ENCODE assay signal across 8 mouse cellular contexts in genomic region chr15:98662567-98663545, GRCm38 (mm10). TPM values are rescaled to one million over a fixed set of nuclear protein-coding genes. Genes with fewer than 3 reads are reported as not detected.
DNase-seq lines count a peak whose midpoint lies in the region; ATAC-seq and TF ChIP-seq lines count a peak whose summit lies in the region.

Gene Ddx23 (minus strand): TSS chr15:98662894.

- H3K4me3 ChIP-seq in bone marrow macrophage, adult 2 months (ENCODE audit: insufficient read depth, low read length), result peak within 1 kb of the TSS; percentile 88
- peak within 1 kb of the TSS; percentile 77 for H3K4me3 ChIP-seq in embryonic fibroblast, embryonic 13.5 days (ENCODE audit: insufficient read depth, low read length)
- H3K4me3 ChIP-seq in kidney, embryonic 14.5 days (ENCODE audit: low read length), result peak within 1 kb of the TSS; percentile 69
- H3K4me3 ChIP-seq in limb, embryonic 15.5 days, result peak within 1 kb of the TSS; percentile 89

- H3K27ac ChIP-seq in bone marrow macrophage, adult 2 months (ENCODE audit: insufficient read depth, low read depth, low read length), result peak within 1 kb of the TSS; percentile 88
- peak within 1 kb of the TSS; percentile 82 for H3K27ac ChIP-seq in embryonic fibroblast, embryonic 13.5 days (ENCODE audit: insufficient read depth, low read length)
- peak within 1 kb of the TSS; percentile 88 for H3K27ac ChIP-seq in kidney, embryonic 14.5 days (ENCODE audit: low read depth, low read length)
- H3K27ac ChIP-seq in limb, embryonic 15.5 days, result peak within 1 kb of the TSS; percentile 95

- 5% methylated on average over 47 of the region's 48 CpGs for WGBS in kidney, embryonic 14.5 days
- 4% methylated on average over 47 of the region's 48 CpGs for WGBS in limb, embryonic 15.5 days

- TF ChIP-seq POLR2A in bone marrow macrophage, adult 2 months (IDR thresholded peaks at IDR 0.05; ENCODE audit: borderline replicate concordance, low read depth, low read length), result 0 out of 2 replicates have a peak, but pooled peaks have one; percentile 61
- TF ChIP-seq POLR2A in embryonic fibroblast, embryonic 13.5 days (IDR thresholded peaks at IDR 0.05; ENCODE audit: low read depth, low read length), result peak; percentile 94

- DNase-seq in A20 (ENCODE audit: low read depth, low spot score), result peak; percentile 96
- peak; percentile 94 to 95 for DNase-seq in heart, adult 9 months (ENCODE audit: low spot score in 2 of 2)
- DNase-seq in monocyte, adult 2 months (ENCODE audit: low read depth in 1 of 2, low spot score in 2 of 2), result peak; percentile 79 to 88
- peak; percentile 96 for DNase-seq in spleen, postnatal 36 days (ENCODE audit: low spot score in 2 of 2)

- H3K9me3 ChIP-seq in kidney, embryonic 14.5 days (ENCODE audit: control insufficient read depth, low read length), result no peaks in the 10 kb centered on the region
- H3K9me3 ChIP-seq in limb, embryonic 15.5 days, result no peaks in the 10 kb centered on the region

- H3K4me1 ChIP-seq in bone marrow macrophage, adult 2 months (ENCODE audit: control insufficient read depth, insufficient read depth, low read length), result peaks cover 10% of the 10 kb centered on the region
- no peaks in the 10 kb centered on the region; the same call in 1 of the 2 replicates for H3K4me1 ChIP-seq in embryonic fibroblast, embryonic 13.5 days (ENCODE audit: control insufficient read depth, insufficient read depth, low read length)
- peaks cover 8% of the 10 kb centered on the region for H3K4me1 ChIP-seq in kidney, embryonic 14.5 days (ENCODE audit: control insufficient read depth, insufficient read depth, low read length)
- H3K4me1 ChIP-seq in limb, embryonic 15.5 days, result peaks cover 8% of the 10 kb centered on the region; the same call in 1 of the 2 replicates

- no peaks in the 10 kb centered on the region for H3K27me3 ChIP-seq in kidney, embryonic 14.5 days (ENCODE audit: control insufficient read depth, insufficient read depth, low read length)
- H3K27me3 ChIP-seq in limb, embryonic 15.5 days, result no peaks in the 10 kb centered on the region

- peak within 1 kb of the TSS; percentile 74 for H3K4me2 ChIP-seq in kidney, embryonic 14.5 days (replicated peaks; ENCODE audit: low read depth, low read length)
- peak within 1 kb of the TSS; percentile 70 for H3K4me2 ChIP-seq in limb, embryonic 15.5 days

- peaks cover 12% of the 10 kb centered on the region for H3K36me3 ChIP-seq in kidney, embryonic 14.5 days (ENCODE audit: control insufficient read depth, insufficient read depth, low read length)
- peaks cover 20% of the 10 kb centered on the region for H3K36me3 ChIP-seq in limb, embryonic 15.5 days

- peak within 1 kb of the TSS; percentile 90 for H3K9ac ChIP-seq in kidney, embryonic 14.5 days (ENCODE audit: low read depth, low read length)
- peak within 1 kb of the TSS; percentile 92 for H3K9ac ChIP-seq in limb, embryonic 15.5 days

- no peak for TF ChIP-seq CTCF in bone marrow macrophage, adult 2 months (IDR thresholded peaks at IDR 0.05; ENCODE audit: low read depth, low read length)
- TF ChIP-seq CTCF in embryonic fibroblast, embryonic 13.5 days (IDR thresholded peaks at IDR 0.05; ENCODE audit: borderline replicate concordance, insufficient read depth, low read length), result no peak

- peak; percentile 96 for ATAC-seq in kidney, embryonic 14.5 days (ENCODE audit: low FRiP score, low TSS enrichment)
- peak; percentile 92 for ATAC-seq in limb, embryonic 15.5 days (ENCODE audit: insufficient number of reproducible peaks, low FRiP score, low TSS enrichment, low read depth)

RNA-seq across cellular contexts. Expression of gene Ddx23, which starts in this region (rescaled TPM):
- 83.1 and 84.9 TPM in 2 replicates for polyA plus RNA-seq in bone marrow macrophage, adult 2 months (2012; ENCODE audit: insufficient read depth, insufficient read length, missing spikeins)
- polyA plus RNA-seq in embryonic fibroblast, embryonic 13.5 days (2011; ENCODE audit: insufficient read length, low read depth, missing spikeins), result 58.8 and 62.4 TPM in 2 replicates
- polyA plus RNA-seq in kidney, embryonic 14.5 days (2014; fragmentation: Nextera tagmentation; extraction: Ambion mirVana), result 27.3 and 32.2 TPM in 2 replicates
- polyA plus RNA-seq in limb, embryonic 15.5 days (2015; fragmentation: Nextera tagmentation; extraction: Ambion mirVana), result 18.5 and 24.7 TPM in 2 replicates

Comparison
In these comparisons a context has a peak if more than half of its experiments do, and no peak if none do; other contexts are left out.
1. Peak in every context shown above with its lines: DNase-seq, ATAC-seq, H3K4me3 ChIP-seq and H3K27ac ChIP-seq.